Mouse (Mus musculus) thymus, adult 18-20 months (tissue): Measurements from ENCODE around the gene Synj2.
A peak's percentile ranks its signal among the peaks of the same experiment; 100 is the strongest.
"Not testable (repeated sequence)": the region's sequence is repeated elsewhere in the genome, so short reads cannot be mapped to it uniquely, and the experiment has no call there.

Experiments
- DNase-seq, 2 experiments: peaks; one replicate each; pipeline ENCODE4 v3.0.0; 2022; ENCODE audit warnings: mixed read lengths in 2 of 2

Synj2 gene

GRCm38 (mm10) chr17:6003661-6004060, 62.6 kb downstream of the Synj2 start:
- no peak for DNase-seq

GRCm38 (mm10) chr17:6005246-6005637, 64.2 kb downstream of the Synj2 start:
- DNase-seq = no peak

GRCm38 (mm10) chr17:6005638-6006471, 64.8 kb downstream of the Synj2 start:
- DNase-seq = peak; percentile 21

- DNase-seq = no peak
These were observed 66.2 kb downstream of the Synj2 start for GRCm38 (mm10) chr17:6007101-6007780.

- DNase-seq = no peak
These were observed 66.8 kb downstream of the Synj2 start for GRCm38 (mm10) chr17:6007902-6008301.

GRCm38 (mm10) chr17:6008590-6008989, 67.5 kb downstream of the Synj2 start:
- no peak for DNase-seq

- DNase-seq = no peak
These were observed 68.5 kb downstream of the Synj2 start for GRCm38 (mm10) chr17:6009606-6010005.

- no peak for DNase-seq
These were observed 72.0 kb downstream of the Synj2 start for GRCm38 (mm10) chr17:6013079-6013478.

GRCm38 (mm10) chr17:6014985-6015384, 73.9 kb downstream of the Synj2 start:
- DNase-seq = no peak

- peak; percentile 70 to 83 for DNase-seq
These were observed 75.2 kb downstream of the Synj2 start for GRCm38 (mm10) chr17:6016213-6016780.

GRCm38 (mm10) chr17:6017268-6017667, 76.2 kb downstream of the Synj2 start:
- no peak for DNase-seq

GRCm38 (mm10) chr17:6018348-6018747, 77.3 kb downstream of the Synj2 start:
- DNase-seq = no peak

- DNase-seq = no peak
These were observed 78.7 kb downstream of the Synj2 start for GRCm38 (mm10) chr17:6019776-6020175.

- no peak for DNase-seq
These were observed 79.6 kb downstream of the Synj2 start for GRCm38 (mm10) chr17:6020636-6021035.

GRCm38 (mm10) chr17:6021374-6021789, 80.3 kb downstream of the Synj2 start:
- not testable (repeated sequence) for DNase-seq

GRCm38 (mm10) chr17:6025831-6026230, 84.8 kb downstream of the Synj2 start:
- DNase-seq = no peak

- no peak for DNase-seq
These were observed 94.6 kb downstream of the Synj2 start for GRCm38 (mm10) chr17:6035661-6036060.

GRCm38 (mm10) chr17:6036458-6036857, 95.4 kb downstream of the Synj2 start:
- DNase-seq = no peak

- no peak for DNase-seq
These were observed 95.8 kb downstream of the Synj2 start for GRCm38 (mm10) chr17:6036872-6037271.

- DNase-seq = no peak
These were observed 96.4 kb downstream of the Synj2 start for GRCm38 (mm10) chr17:6037507-6037906.

GRCm38 (mm10) chr17:6052801-6053200, 111.7 kb downstream of the Synj2 start:
- no peak for DNase-seq

- DNase-seq = peak; percentile 16 to 23
These were observed 113.9 kb downstream of the Synj2 start for GRCm38 (mm10) chr17:6054934-6055355.

GRCm38 (mm10) chr17:6062793-6063192, 121.7 kb downstream of the Synj2 start:
- no peak for DNase-seq

- DNase-seq = no peak
These were observed 122.5 kb downstream of the Synj2 start for GRCm38 (mm10) chr17:6063532-6063931.
